Mouse (Mus musculus) embryonic facial prominence, embryonic 11.5 days (tissue): ENCODE data around the gene Gmppa. TPM values are rescaled to one million over a fixed set of nuclear protein-coding genes. Genes with fewer than 3 reads are reported as not detected.

Experiments used
- ATAC-seq: fragments of 200-750 bp; cut with Nextera tagmentation; replicated peaks from 2 replicates; pipeline ENCODE4 v1.8.0; 2017; ENCODE audit warnings: low read depth; ENCODE audit not compliant: insufficient number of reproducible peaks, low FRiP score, low TSS enrichment
- DNase-seq: peaks from one replicate; pipeline ENCODE4 v3.0.0-alpha.2; 2015; ENCODE audit warnings: low spot score
- H3K27ac ChIP-seq: fragments of 300-500 bp; sonication (generic); replicated peaks from 2 replicates; pipeline ENCODE4 v1.5.1; 2014; ENCODE audit warnings: mild to moderate bottlenecking, low read depth, low read length, control low read depth
- H3K27me3 ChIP-seq: fragments of 300-500 bp; sonication (generic); 2 replicates; pipeline ENCODE4 v1.6.1; 2014; ENCODE audit warnings: mild to moderate bottlenecking, low read length, moderate library complexity, mixed read lengths; ENCODE audit not compliant: control insufficient read depth, insufficient read depth
- H3K36me3 ChIP-seq: fragments of 300-500 bp; sonication (generic); replicated peaks from 2 replicates; pipeline ENCODE4 v1.6.1; 2014; ENCODE audit warnings: low read depth, mild to moderate bottlenecking, low read length, moderate library complexity, mixed read lengths; ENCODE audit not compliant: control insufficient read depth, insufficient read depth
- H3K4me1 ChIP-seq: fragments of 300-500 bp; sonication (generic); 2 replicates; pipeline ENCODE4 v1.6.1; 2014; ENCODE audit warnings: low read length, mixed read lengths; ENCODE audit not compliant: control insufficient read depth, insufficient read depth
- H3K4me2 ChIP-seq: fragments of 300-500 bp; sonication (generic); 2 replicates; pipeline ENCODE4 v1.6.1; 2014; ENCODE audit warnings: low read depth, mild to moderate bottlenecking, control low read depth, low read length, moderate library complexity
- H3K4me3 ChIP-seq: fragments of 300-500 bp; sonication (generic); 2 replicates; pipeline ENCODE4 v1.5.1; 2014; ENCODE audit warnings: low read depth, low read length, control low read depth
- H3K9ac ChIP-seq: fragments of 300-500 bp; sonication (generic); replicated peaks from 2 replicates; pipeline ENCODE4 v1.6.1; 2014; ENCODE audit warnings: mild to moderate bottlenecking, control low read depth, low read length
- H3K9me3 ChIP-seq: fragments of 300-500 bp; sonication (generic); replicated peaks from 2 replicates; pipeline ENCODE4 v1.6.1; 2016; ENCODE audit warnings: mild to moderate bottlenecking, low read length, inconsistent platforms, mixed read lengths; ENCODE audit not compliant: control insufficient read depth
- WGBS: fragments of 180-500 bp; shearing (Covaris S2); extraction: QIAGEN DNeasy Blood & Tissue Kit; methylation state at CpG from one replicate; pipeline ENCODE4 v1.1.7; 2014; 5-methylcytosine and 5-hydroxymethylcytosine counted together
- polyA plus RNA-seq: library from polyadenylated mRNA; unstranded; fragments of >200 nt; fragmentation: Nextera tagmentation; extraction: Ambion mirVana; gene quantifications from 2 replicates; pipeline ENCODE4 v1.2.1, GENCODE M21; 2014

Gmppa gene
- polyA plus RNA-seq, 1 experiment from 2014 or later = 38.4 TPM

DNA sequence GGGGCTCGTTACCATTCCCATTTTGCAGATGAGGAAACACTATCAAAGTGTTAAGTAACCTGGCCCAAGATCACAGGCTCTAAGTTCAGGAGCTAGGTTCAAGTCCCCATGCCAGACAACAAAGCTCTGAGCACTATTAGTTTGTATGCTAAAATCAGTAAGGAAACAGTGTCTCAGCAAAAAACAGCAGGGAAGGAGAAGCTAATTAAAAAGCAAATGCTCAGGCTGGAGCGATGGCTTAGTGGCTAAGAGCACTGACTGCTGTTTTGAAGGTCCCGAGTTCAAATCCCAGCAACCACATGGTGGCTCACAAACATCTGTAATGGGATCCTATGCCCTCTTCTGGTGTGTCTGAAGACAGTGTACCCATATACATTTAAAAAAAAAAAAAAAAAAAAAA is 23.5 kb upstream of the Gmppa start:
- Histone ChIP-seq H3K36me3 (no peaks in the 10 kb centered on the region), H3K27ac (no peak overlapping the region), H3K4me3 (no peak overlapping the region), H3K4me2 (no peak overlapping the region), H3K4me1 (no peaks in the 10 kb centered on the region), H3K9me3 (no peaks in the 10 kb centered on the region), H3K9ac (no peak overlapping the region), H3K27me3 (no peaks in the 10 kb centered on the region)
- ATAC-seq (no peak), DNase-seq (no peak)
- 90% methylated on average over 3 of the region's 3 CpGs for WGBS

DNA sequence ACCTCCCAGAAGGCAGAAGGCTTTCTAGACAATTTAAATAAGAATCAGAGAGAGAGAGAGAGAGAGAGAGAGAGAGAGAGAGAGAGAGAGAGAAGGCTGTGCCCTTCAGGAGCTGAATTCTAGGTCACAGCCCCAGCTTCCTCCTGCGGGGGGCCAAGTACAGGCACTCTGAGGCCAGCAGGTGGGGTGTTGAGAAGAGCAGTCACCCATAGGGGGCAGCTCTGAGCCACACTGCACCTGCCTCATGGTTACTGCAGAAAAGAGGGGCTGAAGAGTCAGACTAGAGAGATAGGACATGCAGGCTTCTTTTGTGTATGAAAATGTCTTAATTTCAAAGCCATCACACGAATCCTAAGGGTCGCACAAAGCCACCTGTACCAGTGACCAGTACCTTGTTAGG is 22.0 kb upstream of the Gmppa start:
- Histone ChIP-seq H3K4me2 (no peak overlapping the region), H3K27ac (no peak overlapping the region), H3K27me3 (no peaks in the 10 kb centered on the region), H3K36me3 (no peaks in the 10 kb centered on the region), H3K9ac (no peak overlapping the region), H3K9me3 (no peaks in the 10 kb centered on the region), H3K4me1 (no peaks in the 10 kb centered on the region), H3K4me3 (no peak overlapping the region)
- ATAC-seq (no peak), DNase-seq (no peak)
- 56% methylated on average over 3 of the region's 3 CpGs for whole genome bisulfite sequencing

DNA sequence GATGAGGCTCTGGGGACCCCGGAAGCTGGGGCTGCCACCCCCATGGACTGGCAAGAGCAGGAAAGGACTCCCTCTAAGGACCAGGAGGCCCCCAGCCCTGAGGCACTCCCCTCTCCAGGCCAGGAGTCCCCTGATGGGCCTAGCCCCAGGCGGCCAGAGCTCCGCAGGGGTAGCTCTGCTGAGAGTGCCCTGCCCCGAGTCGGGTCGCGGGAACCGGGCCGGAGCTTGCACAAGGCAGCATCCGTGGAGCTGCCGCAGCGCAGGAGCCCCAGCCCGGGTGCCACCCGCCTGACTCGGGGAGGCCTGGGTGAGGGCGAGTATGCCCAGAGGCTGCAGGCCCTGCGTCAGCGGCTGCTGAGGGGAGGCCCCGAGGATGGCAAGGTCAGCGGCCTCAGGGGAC is 13.9 kb upstream of the Gmppa start:
- H3K4me3 ChIP-seq = peak overlapping the region; percentile 37
- H3K9me3 ChIP-seq = no peaks in the 10 kb centered on the region
- H3K4me1 ChIP-seq = peaks cover 18% of the 10 kb centered on the region
- H3K36me3 ChIP-seq = no peaks in the 10 kb centered on the region
- ATAC-seq (no peak), DNase-seq (peak; percentile 14)
- WGBS = 4% methylated on average over 17 of the region's 20 CpGs
- H3K4me2 ChIP-seq = peak overlapping the region; percentile 48
- H3K27ac ChIP-seq = no peak overlapping the region
- H3K9ac ChIP-seq = no peak overlapping the region
- peaks cover 21% of the 10 kb centered on the region for H3K27me3 ChIP-seq

- peaks cover 21% of the 10 kb centered on the region for H3K27me3 ChIP-seq
These were observed 13.4 kb upstream of the Gmppa start for GRCm38 (mm10) chr1:75422216-75422822.

DNA sequence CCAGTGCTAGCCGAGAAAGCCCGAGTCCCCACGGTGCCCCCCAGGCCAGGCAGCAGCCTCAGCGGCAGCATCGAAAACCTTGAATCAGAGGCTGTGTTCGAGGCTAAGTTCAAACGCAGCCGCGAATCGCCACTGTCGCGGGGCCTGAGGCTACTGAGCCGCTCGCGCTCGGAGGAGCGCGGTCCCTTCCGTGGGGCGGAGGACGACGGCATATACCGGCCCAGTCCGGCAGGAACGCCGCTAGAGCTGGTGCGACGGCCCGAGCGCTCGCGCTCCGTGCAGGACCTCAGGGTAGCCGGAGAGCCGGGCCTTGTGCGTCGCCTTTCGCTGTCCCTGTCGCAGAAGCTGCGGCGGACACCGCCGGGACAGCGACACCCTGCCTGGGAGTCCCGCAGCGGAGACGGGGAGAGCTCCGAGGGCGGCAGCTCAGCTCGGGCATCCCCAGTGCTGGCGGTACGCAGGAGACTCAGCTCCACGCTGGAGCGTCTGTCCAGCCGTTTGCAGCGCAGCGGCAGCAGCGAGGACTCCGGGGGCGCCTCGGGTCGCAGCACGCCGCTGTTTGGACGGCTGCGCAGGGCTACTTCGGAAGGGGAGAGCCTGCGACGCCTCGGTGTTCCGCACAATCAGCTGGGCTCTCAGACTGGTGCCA is 12.8 kb upstream of the Gmppa start:
- Histone ChIP-seq H3K27ac (no peak overlapping the region), H3K4me3 (peak overlapping the region; percentile 37)

More at GRCm38 (mm10) chr1:75422216-75422822, 13.4 kb upstream of the Gmppa start:
- Histone ChIP-seq H3K9ac (peak overlapping the region; percentile 50), H3K27ac (no peak overlapping the region), H3K4me3 (peak overlapping the region; percentile 37), H3K4me1 (peaks cover 18% of the 10 kb centered on the region), H3K9me3 (no peaks in the 10 kb centered on the region), H3K4me2 (peak overlapping the region; percentile 63), H3K36me3 (no peaks in the 10 kb centered on the region)
- ATAC-seq (0 out of 2 replicates have a peak, but pooled peaks have one; percentile 22), DNase-seq (peak; percentile 9)
- 5% methylated on average over 32 of the region's 32 CpGs for WGBS

GRCm38 (mm10) chr1:75423780-75424390 is 11.8 kb upstream of the Gmppa start:
- Histone ChIP-seq H3K27ac (no peak overlapping the region), H3K9ac (no peak overlapping the region), H3K36me3 (no peaks in the 10 kb centered on the region), H3K4me1 (peaks cover 18% of the 10 kb centered on the region), H3K27me3 (peaks cover 21% of the 10 kb centered on the region), H3K4me2 (no peak overlapping the region), H3K9me3 (no peaks in the 10 kb centered on the region), H3K4me3 (no peak overlapping the region)
- DNase-seq (no peak), ATAC-seq (no peak)
- WGBS = 25% methylated on average over 11 of the region's 11 CpGs

More for the DNA sequence above, 12.8 kb upstream of the Gmppa start:
- Histone ChIP-seq H3K4me2 (peak overlapping the region; percentile 63), H3K4me1 (peaks cover 18% of the 10 kb centered on the region), H3K27me3 (peaks cover 21% of the 10 kb centered on the region), H3K36me3 (no peaks in the 10 kb centered on the region), H3K9ac (peak overlapping the region; percentile 50), H3K9me3 (no peaks in the 10 kb centered on the region)
- DNase-seq (peak; percentile 60), ATAC-seq (no peak; the same call in 1 of the 2 replicates)
- 1% methylated on average over 71 of the region's 71 CpGs for WGBS

- Histone ChIP-seq H3K4me3 (no peak overlapping the region), H3K9ac (no peak overlapping the region), H3K4me1 (peaks cover 18% of the 10 kb centered on the region), H3K27me3 (peaks cover 21% of the 10 kb centered on the region), H3K27ac (no peak overlapping the region), H3K36me3 (no peaks in the 10 kb centered on the region), H3K4me2 (no peak overlapping the region), H3K9me3 (no peaks in the 10 kb centered on the region)
- 27% methylated on average over 10 of the region's 10 CpGs for WGBS
- DNase-seq (peak; percentile 89), ATAC-seq (no peak)
These were observed 9.8 kb upstream of the Gmppa start for GRCm38 (mm10) chr1:75425796-75426471.
